Mouse (Mus musculus) embryo, embryonic 9.5 days (tissue): ENCODE measurements at regions not wholly inside any gene's neighbourhood (a gene's known extent, or its start where the extent isn't known, plus 50 kb on each side); places are given as distances from the start of the nearest gene placed in this dataset.
A peak's percentile ranks its signal among the peaks of the same experiment; 100 is the strongest.

Experiments
- DNase-seq: peaks from one replicate; pipeline ENCODE4 v3.0.0-alpha.2; 2017; ENCODE audit errors: extremely low spot score

DNA sequence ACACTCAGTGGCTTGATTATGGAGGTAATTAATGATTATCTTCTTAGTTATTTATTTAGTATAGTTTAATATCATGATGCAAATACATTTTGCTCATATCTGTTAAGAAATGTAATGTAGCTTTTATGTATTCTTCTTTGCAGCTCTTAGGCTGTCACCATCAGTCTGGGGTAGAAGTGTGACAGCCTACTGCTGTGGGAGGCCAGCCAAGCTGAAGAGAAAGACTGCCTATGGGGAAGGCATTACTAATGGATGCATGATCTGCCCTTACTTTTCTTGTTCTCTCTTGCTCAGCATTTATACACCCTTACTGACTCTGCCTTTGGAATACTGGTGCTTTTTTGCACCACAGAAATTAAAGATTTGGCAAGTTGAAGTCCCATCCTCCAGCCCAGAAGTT lies 362.8 kb upstream of the Stxbp6 start:
- no peak for DNase-seq

DNA sequence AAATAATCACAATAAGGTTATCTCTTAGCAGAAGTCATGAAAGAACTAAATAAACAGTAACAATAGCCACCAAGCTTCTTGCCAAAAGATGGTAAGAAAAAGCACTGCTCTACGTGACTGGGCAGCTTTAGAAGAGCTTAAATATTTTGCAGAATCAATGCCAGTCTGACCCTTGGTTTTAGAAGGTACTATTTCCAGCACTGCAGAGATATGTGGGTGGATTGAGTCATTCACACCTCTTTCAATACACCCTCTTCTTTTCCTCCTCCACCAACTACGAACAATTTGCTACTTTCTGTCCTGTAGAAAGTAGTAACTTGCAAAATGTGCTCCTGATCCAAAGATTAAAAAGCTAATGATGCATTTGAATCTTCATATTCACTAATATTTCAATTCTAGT lies 324.9 kb upstream of the Stxbp6 start:
- DNase-seq = no peak

DNA sequence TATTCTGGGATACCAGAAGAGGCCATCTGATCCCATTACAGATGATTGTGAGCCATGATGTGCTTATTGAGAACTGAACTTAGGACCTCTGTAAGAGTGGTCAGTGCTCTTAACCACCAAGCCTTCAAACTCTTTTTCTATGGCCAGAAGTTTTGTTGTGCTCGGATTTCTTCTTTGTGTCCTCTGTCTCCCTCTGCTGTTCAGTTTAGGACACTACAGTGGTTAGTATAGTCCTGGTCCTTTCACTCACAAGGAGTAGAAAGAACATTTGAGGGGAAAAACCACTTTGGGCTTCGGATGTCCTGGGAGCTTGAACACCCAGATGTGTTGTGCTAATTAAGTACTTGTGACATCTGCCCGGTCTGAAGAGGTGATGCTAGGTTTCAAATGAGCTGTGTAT lies 310.4 kb upstream of the Stxbp6 start:
- peak; percentile 24 for DNase-seq
